In genomic region chr4:5450417-5450816, GRCm38 (mm10) we compare ENCODE assay signal across 19 mouse cellular contexts.
"Had no signal": no experiment of that assay in that cellular context is flagged by ENCODE, and none has a peak within 500 bp of the region (broad histone marks: within the 10 kb centered on the region; RNA-seq: fewer than 3 reads in every experiment).

No protein-coding gene starts in this region.

- H3K9me3 ChIP-seq: midbrain, embryonic 10.5 days; midbrain, embryonic 12.5 days; neural tube, embryonic 13.5 days; neural tube, embryonic 15.5 days had no signal

- H3K27ac ChIP-seq: midbrain, embryonic 10.5 days; midbrain, embryonic 12.5 days; neural tube, embryonic 13.5 days; neural tube, embryonic 15.5 days had no signal

- H3K4me2 ChIP-seq: lung, embryonic 14.5 days; midbrain, embryonic 12.5 days; neural tube, embryonic 13.5 days; neural tube, embryonic 15.5 days had no signal

- H3K4me3 ChIP-seq: midbrain, embryonic 10.5 days; midbrain, embryonic 12.5 days; myocyte; neural tube, embryonic 13.5 days; neural tube, embryonic 15.5 days had no signal

- H3K27me3 ChIP-seq: midbrain, embryonic 12.5 days; neural tube, embryonic 13.5 days; neural tube, embryonic 15.5 days had no signal

- ATAC-seq: midbrain, embryonic 16.5 days had no signal

- H3K4me1 ChIP-seq: midbrain, embryonic 10.5 days; midbrain, embryonic 12.5 days; neural tube, embryonic 13.5 days; neural tube, embryonic 15.5 days had no signal

- H3K36me3 ChIP-seq: midbrain, embryonic 10.5 days; midbrain, embryonic 12.5 days; neural tube, embryonic 13.5 days; neural tube, embryonic 15.5 days had no signal

- H3K9ac ChIP-seq: lung, embryonic 14.5 days; midbrain, embryonic 12.5 days; neural tube, embryonic 13.5 days; neural tube, embryonic 15.5 days had no signal

- DNase-seq: lung, adult 18-20 months; lung, embryonic 14.5 days; lung, postnatal 10 days; lung, postnatal 4 days; midbrain, embryonic 14.5 days; retina, postnatal 1 day; right cerebral cortex, adult 18-20 months; right cerebral cortex, postnatal 25 days; right cerebral cortex, postnatal 4 days; spleen, adult 18-20 months; thymus, adult 18-20 months; thymus, postnatal 14 days; thymus, postnatal 36 days had no signal
